Mouse (Mus musculus) midbrain, embryonic 16.5 days (tissue): ENCODE data around the gene Olfr1507. TPM values are rescaled to one million over a fixed set of nuclear protein-coding genes. Genes with fewer than 3 reads are reported as not detected.

Experiments
- polyA plus RNA-seq: library from polyadenylated mRNA; unstranded; fragments of >200 nt; fragmentation: Nextera tagmentation; extraction: Ambion mirVana; gene quantifications from 2 replicates; pipeline ENCODE4 v1.2.1, GENCODE M21; 2015

Olfr1507 gene
- polyA plus RNA-seq, 1 experiment from 2014 or later: 0.11 TPM

Other genes with a start within 250 kb of the Olfr1507 start
- 43.1 and 45.5 TPM in 2 replicates for gene Chd8, start 238.0 kb downstream of the Olfr1507 start, polyA plus RNA-seq
- gene Tox4, start 216.6 kb downstream of the Olfr1507 start, polyA plus RNA-seq: 51.8 and 55.6 TPM in 2 replicates
- gene Rab2b, start 216.2 kb downstream of the Olfr1507 start, polyA plus RNA-seq: 62.5 and 65.9 TPM in 2 replicates
- 46.9 and 48.1 TPM in 2 replicates for gene Mettl3, start 190.6 kb downstream of the Olfr1507 start, polyA plus RNA-seq
- gene Sall2, start 167.0 kb downstream of the Olfr1507 start, polyA plus RNA-seq: 47.5 and 49.0 TPM in 2 replicates
- gene Olfr1513, start 139.3 kb downstream of the Olfr1507 start, polyA plus RNA-seq: not detected in 2 replicates
- gene Olfr1512, start 116.6 kb downstream of the Olfr1507 start, polyA plus RNA-seq: 0.11 TPM in 1 of 2 replicates, not detected in the other
- 0.16 and 0.51 TPM in 2 replicates for gene Olfr1511, start 98.4 kb downstream of the Olfr1507 start, polyA plus RNA-seq
- not detected in 2 replicates for gene Olfr1510, start 81.4 kb downstream of the Olfr1507 start, polyA plus RNA-seq
- not detected in 2 replicates for gene Olfr1509, start 52.8 kb downstream of the Olfr1507 start, polyA plus RNA-seq
- not detected in 2 replicates for gene Olfr1508, start 28.3 kb downstream of the Olfr1507 start, polyA plus RNA-seq